Mouse (Mus musculus) megakaryocyte, embryonic 14.5 days (primary cell): Measurements from ENCODE around the gene Apopt1.

Experiments used
- FLI1 ChIP-seq: IDR thresholded peaks from 2 replicates; pipeline ENCODE4 v1.6.1; 2012; ENCODE audit warnings: low read length, inconsistent platforms, mixed read lengths
- GATA1 ChIP-seq: IDR thresholded peaks from 3 replicates; pipeline ENCODE4 v1.6.1; 2012; ENCODE audit warnings: mixed read lengths, low read length, inconsistent platforms, borderline replicate concordance

DNA sequence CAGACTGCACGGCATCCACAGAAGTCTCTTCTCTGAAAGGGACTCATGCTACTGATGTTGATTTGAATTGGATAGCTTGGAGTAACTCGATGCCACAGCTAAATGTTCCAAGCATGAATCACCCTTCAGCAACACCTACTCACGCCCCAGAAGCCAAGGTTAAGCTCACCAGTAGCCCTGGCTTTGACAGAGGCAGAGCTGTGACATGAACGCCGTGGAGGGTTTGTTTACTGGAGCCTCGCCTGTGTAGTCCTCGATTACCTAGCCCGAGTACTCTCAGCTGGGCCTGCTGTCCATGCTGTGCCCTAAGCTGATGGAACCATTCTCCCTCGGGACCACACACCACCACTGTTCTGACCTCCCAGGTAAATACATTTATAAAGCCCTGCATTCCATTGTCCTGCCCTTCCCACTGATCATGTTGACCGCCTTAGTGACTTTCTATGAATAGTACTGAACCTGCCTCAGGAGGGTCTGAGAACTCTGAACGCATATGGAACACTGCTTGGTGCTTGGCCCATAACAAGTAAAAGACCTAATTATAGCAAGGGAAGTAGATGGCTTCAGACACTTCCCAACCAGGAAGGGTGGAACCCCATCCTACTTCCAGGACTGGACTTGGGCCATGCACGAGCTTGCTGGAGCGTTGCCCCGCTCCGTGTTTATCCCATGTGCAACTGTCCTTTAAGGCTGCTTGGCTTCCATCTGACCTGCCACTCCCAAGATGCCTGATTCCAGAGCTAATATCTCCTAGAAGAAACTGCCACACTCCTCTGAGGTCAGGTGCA lies 7.7 kb upstream of the Apopt1 start:
- TF ChIP-seq GATA1 (no peak), FLI1 (no peak)
